Mouse (Mus musculus): ENCODE results near the gene Plpp4.

DNA sequence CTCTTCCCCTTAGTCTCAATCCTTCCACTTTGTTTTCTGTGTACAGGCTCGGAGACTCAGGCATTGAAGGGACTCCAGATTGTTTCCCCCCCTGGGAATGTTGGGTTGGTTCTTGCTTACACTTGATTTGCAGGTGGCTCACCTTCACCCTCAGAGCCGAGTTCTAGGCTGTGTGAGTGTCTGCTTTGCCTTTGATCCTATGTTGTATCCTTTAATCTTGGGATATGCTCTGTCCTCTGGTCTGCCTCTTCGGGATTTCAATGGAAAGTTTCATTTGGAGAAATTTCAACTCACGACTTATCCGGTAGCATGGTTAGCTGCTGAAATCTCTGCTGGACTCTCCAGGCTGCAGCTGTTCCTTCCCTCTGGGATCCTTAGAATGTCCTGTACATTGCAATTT is 17.9 kb downstream of the Plpp4 start:
- TF ChIP-seq CTCF (IDR thresholded peaks at IDR 0.05; ENCODE audit: extremely low read depth, insufficient read depth, insufficient read length, insufficient replicate concordance): no peak
- TF ChIP-seq POLR2A (IDR thresholded peaks at IDR 0.05; ENCODE audit: low read depth, low read length): no peak
